Mouse (Mus musculus): ENCODE measurements at regions not wholly inside any gene's neighbourhood (a gene's known extent, or its start where the extent isn't known, plus 50 kb on each side); places are given as distances from the start of the nearest gene placed in this dataset.

DNA sequence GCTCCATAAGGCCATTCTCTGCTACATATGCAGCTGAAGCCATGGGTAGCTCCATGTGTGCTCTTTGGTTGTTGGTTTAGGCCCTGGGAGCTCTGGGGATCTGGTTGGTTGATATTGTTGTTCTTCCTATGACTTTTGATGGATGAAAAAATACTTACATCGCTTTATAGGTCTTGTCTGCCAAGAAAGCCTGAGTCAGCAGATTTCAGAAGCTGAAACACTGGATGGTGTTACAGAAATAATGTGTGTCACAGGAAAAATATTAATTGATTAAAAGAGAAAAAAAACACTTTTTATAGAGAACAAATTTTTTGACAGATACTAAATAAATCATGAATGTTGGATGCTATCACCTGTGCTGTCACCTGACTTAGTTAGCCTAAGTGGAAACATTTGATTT lies 52.4 kb upstream of the Plxna2 start:
- Histone ChIP-seq H3K4me1 (replicated peaks) (peaks cover 13% of the 10 kb centered on the region), H3K27me3 (no peaks in the 10 kb centered on the region), H3K9me3 (replicated peaks) (no peaks in the 10 kb centered on the region), H3K4me2 (no peak overlapping the region), H3K4me3 (no peak overlapping the region), H3K27ac (no peak overlapping the region), H3K9ac (no peak overlapping the region), H3K36me3 (no peaks in the 10 kb centered on the region)
- ATAC-seq (replicated peaks; ENCODE audit: insufficient number of reproducible peaks, insufficient read depth, low FRiP score, low read depth): no peak
- WGBS: 95% methylated on average over 1 of the region's 1 CpGs

DNA sequence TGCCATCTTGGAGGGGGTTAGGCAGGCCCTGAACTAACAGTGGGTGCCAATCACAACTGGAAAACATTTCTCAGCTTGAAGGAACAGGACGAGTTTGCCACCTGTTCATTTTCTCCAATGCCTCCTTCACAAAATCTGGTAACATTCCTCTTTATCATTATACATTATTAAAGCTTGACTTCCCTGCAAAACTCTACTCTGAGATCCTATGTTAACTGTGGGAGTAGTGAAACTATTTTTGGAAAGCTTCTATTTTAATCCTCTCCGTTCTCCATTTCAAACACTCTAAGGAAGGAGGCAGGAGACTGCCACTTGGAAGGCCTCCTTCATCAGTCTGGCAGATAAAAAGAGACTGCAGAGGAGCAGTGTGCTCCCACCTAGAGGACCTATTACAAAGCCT lies 54.1 kb upstream of the Plxna2 start:
- Histone ChIP-seq H3K4me3 (no peak overlapping the region), H3K4me1 (replicated peaks) (peaks cover 13% of the 10 kb centered on the region), H3K4me2 (no peak overlapping the region), H3K9me3 (replicated peaks) (no peaks in the 10 kb centered on the region), H3K36me3 (no peaks in the 10 kb centered on the region), H3K9ac (no peak overlapping the region), H3K27ac (no peak overlapping the region), H3K27me3 (no peaks in the 10 kb centered on the region)
- ATAC-seq (replicated peaks; ENCODE audit: insufficient number of reproducible peaks, insufficient read depth, low FRiP score, low read depth): no peak
- WGBS: 28% methylated on average over 2 of the region's 2 CpGs

DNA sequence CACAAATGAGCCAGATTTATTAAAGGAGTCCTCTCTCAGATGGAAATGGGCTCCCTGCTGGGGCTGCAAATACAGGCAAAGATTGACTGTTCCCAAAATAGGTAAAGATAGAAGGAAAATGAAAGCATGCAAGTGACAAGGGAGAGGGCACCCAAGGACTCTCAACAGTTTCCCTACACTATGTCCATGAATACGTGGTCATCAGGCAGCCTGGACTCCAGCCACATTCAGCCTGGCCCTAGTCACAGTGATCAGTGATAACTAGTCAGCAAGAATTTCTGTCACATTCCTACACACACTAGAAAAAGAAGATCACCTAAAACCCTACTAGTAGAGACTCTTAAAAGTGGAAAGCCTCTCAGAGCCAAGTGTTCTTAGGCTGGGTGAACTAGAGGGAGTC lies 56.9 kb upstream of the Plxna2 start:
- no peak overlapping the region for H3K4me2 ChIP-seq
- H3K27me3 ChIP-seq: no peaks in the 10 kb centered on the region
- H3K4me1 ChIP-seq (replicated peaks): peaks cover 13% of the 10 kb centered on the region
- H3K27ac ChIP-seq: no peak overlapping the region
- no peak overlapping the region for H3K9ac ChIP-seq
- WGBS: 19% methylated on average over 1 of the region's 1 CpGs
- no peak overlapping the region for H3K4me3 ChIP-seq
- no peaks in the 10 kb centered on the region for H3K36me3 ChIP-seq
- no peaks in the 10 kb centered on the region for H3K9me3 ChIP-seq (replicated peaks)
- no peak for ATAC-seq (replicated peaks; ENCODE audit: insufficient number of reproducible peaks, insufficient read depth, low FRiP score, low read depth)

DNA sequence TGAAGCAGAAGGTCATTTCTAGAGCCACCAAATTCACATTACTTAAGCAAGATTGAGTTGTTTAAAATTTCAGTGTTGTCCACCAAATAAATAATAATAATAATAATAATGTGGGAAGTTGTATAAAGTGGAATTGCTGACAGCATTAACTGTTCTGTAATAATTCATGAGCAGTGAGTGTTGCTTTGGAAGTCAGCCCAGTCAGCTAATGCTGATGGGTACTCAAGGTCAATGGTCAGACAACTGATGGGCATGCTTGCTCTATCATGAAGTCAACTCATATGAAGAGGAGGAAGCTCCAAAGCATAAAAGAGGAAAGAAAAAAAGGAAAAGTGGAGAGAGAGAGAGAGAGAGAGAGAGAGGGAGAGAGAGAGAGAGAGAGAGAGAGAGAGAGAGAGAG lies 69.4 kb upstream of the Plxna2 start:
- H3K4me3 ChIP-seq: no peak overlapping the region
- ATAC-seq (replicated peaks; ENCODE audit: insufficient number of reproducible peaks, insufficient read depth, low FRiP score, low read depth): no peak
- H3K4me2 ChIP-seq: no peak overlapping the region

DNA sequence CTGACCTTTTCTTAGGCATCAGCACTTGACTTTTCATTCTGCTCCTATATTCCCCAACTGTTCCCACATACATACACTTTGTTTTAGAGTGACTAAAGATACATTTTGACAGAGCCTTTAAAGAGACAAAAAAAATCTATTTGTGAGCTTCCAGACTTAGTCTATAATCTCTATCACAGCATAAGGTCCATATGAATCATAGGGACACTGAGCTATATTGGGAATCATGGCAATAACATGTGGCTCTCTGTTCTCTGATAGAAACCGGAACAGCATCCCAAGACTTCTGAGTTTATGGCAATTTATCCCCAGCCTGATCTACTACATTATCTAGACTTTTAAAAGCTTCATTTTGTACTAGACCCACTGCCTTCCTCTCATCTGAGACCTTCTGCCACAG lies 69.8 kb upstream of the Plxna2 start:
- H3K9me3 ChIP-seq (replicated peaks): no peaks in the 10 kb centered on the region
- H3K36me3 ChIP-seq: no peaks in the 10 kb centered on the region
- no peak overlapping the region for H3K9ac ChIP-seq
- no peak overlapping the region for H3K4me3 ChIP-seq
- no peak overlapping the region for H3K4me2 ChIP-seq
- no peak overlapping the region for H3K27ac ChIP-seq
- H3K27me3 ChIP-seq: no peaks in the 10 kb centered on the region
- WGBS: 85% methylated on average over 1 of the region's 1 CpGs
- no peak for ATAC-seq (replicated peaks; ENCODE audit: insufficient number of reproducible peaks, insufficient read depth, low FRiP score, low read depth)
- H3K4me1 ChIP-seq (replicated peaks): no peaks in the 10 kb centered on the region

More for the DNA sequence above, 69.4 kb upstream of the Plxna2 start:
- Histone ChIP-seq H3K9me3 (replicated peaks) (no peaks in the 10 kb centered on the region), H3K27me3 (no peaks in the 10 kb centered on the region), H3K36me3 (no peaks in the 10 kb centered on the region), H3K27ac (no peak overlapping the region), H3K9ac (no peak overlapping the region), H3K4me1 (replicated peaks) (no peaks in the 10 kb centered on the region)

DNA sequence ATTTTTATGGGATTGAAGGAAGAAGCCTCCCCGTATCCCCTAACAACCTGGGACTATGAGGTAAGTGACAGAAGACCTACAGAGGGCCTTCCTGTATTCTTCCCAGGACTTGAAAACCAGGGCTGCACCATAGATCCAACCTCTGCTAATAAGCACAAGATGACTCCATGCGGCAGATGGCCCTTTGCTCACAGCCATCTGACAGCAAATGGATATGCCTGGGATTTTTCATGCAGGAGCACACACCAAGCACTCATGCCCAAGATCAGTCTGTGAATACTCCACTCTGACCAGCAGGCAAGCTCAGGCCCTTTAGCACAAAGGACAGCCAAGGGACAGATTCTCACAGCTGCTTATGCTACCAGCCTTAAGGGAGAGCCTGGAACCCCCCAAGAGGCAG lies 77.1 kb upstream of the Plxna2 start:
- no peak overlapping the region for H3K9ac ChIP-seq
- no peak overlapping the region for H3K27ac ChIP-seq
- H3K4me2 ChIP-seq: no peak overlapping the region
- no peak overlapping the region for H3K4me3 ChIP-seq
- H3K9me3 ChIP-seq (replicated peaks): no peaks in the 10 kb centered on the region
- no peaks in the 10 kb centered on the region for H3K4me1 ChIP-seq (replicated peaks)
- no peaks in the 10 kb centered on the region for H3K36me3 ChIP-seq
- no peaks in the 10 kb centered on the region for H3K27me3 ChIP-seq
- no peak for ATAC-seq (replicated peaks; ENCODE audit: insufficient number of reproducible peaks, insufficient read depth, low FRiP score, low read depth)
- WGBS: 86% methylated on average over 2 of the region's 2 CpGs

DNA sequence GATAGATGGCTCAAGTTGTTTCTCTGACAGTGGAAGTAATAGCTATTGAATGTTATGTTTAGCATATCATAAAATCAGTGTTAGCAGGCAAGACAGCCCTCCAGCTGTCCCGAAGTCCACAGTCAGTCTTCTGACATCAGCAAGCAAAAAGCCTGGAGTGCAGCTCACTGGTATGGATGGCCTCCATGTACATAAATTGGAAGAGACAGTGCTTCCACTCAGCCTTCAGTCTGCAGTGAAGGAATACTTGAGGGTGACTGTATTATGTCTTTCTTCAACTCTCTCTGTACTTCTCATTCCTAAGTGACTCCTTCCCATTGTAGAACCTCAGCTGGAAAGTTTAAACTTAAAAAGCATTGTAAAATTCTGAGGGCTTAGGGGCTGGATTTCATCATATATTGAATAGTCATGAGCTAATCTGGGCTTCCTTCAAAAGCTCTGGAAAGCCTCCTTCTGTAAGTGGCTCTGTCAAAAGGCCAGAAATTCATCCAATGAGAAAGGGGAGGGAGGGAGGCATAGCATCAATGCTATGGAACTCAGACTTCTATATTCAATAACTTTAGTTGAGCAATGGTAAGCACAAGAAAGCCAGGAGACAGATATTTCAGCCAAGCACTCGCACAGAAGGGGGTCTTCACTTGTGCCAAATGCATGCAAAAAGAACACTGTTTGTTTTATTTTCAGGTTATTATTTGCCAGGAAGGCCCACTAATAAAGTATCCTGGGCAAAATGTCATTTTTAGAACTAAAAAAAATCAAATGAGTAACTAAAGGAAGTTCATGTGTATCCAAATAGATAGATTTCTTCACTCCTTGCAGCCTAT lies 90.5 kb upstream of the Plxna2 start:
- Histone ChIP-seq H3K4me3 (no peak overlapping the region), H3K27ac (no peak overlapping the region), H3K36me3 (no peaks in the 10 kb centered on the region), H3K27me3 (no peaks in the 10 kb centered on the region), H3K4me1 (replicated peaks) (no peaks in the 10 kb centered on the region), H3K9me3 (replicated peaks) (no peaks in the 10 kb centered on the region), H3K9ac (no peak overlapping the region), H3K4me2 (no peak overlapping the region)
- 61% methylated on average over 2 of the region's 2 CpGs for whole genome bisulfite sequencing
- ATAC-seq (replicated peaks; ENCODE audit: insufficient number of reproducible peaks, insufficient read depth, low FRiP score, low read depth): no peak

DNA sequence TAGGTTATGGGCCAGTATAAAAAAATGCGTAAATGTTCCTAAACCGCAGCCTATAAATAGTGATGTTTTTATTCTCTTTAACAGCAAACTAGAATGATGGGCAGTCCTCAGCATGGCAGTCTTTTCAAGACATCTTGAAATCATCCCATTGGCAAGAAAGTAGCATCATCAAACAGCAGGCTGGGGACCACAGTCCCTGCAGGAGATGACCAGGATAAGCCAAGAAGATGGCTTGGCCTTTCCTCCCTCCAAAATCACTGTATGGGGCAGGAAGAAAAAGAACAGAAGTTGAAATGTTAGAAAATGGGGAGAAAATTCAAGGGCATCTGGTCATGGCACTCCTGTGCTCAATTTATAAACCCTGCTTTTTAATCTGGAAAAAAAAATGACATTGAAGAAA lies 93.0 kb upstream of the Plxna2 start:
- Histone ChIP-seq H3K9me3 (replicated peaks) (no peaks in the 10 kb centered on the region), H3K27me3 (no peaks in the 10 kb centered on the region), H3K4me1 (replicated peaks) (0 out of 2 replicates have a peak, but pooled peaks cover 5% of the 10 kb centered on the region), H3K9ac (no peak overlapping the region), H3K27ac (no peak overlapping the region), H3K36me3 (no peaks in the 10 kb centered on the region), H3K4me3 (no peak overlapping the region), H3K4me2 (no peak overlapping the region)
- no peak for ATAC-seq (replicated peaks; ENCODE audit: insufficient number of reproducible peaks, insufficient read depth, low FRiP score, low read depth)
- WGBS: 94% methylated on average over 2 of the region's 2 CpGs

DNA sequence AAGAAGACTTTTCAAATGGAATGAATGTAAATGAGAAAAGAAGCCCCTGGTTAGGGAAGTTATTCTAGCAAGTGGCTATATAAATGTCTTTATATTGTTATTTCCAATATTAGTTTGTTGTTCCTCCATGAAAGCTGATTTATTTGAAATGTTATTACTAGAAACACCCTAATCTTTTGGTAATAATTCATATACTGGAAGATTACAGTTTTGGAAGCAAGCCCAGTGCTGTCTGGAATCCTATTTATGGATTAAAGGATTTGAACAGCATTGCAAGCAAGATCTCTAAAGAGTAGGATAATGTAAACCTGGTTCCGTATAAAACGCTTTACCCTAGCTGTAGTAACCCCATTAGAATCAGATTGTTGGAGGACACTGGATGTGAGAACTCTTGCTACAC lies 96.8 kb upstream of the Plxna2 start:
- no peak overlapping the region for H3K4me3 ChIP-seq
- 0 out of 2 replicates have a peak, but pooled peaks cover 5% of the 10 kb centered on the region for H3K4me1 ChIP-seq (replicated peaks)
- no peaks in the 10 kb centered on the region for H3K27me3 ChIP-seq
- H3K9ac ChIP-seq: no peak overlapping the region
- H3K4me2 ChIP-seq: no peak overlapping the region
- no peaks in the 10 kb centered on the region for H3K9me3 ChIP-seq (replicated peaks)
- 59% methylated on average over 2 of the region's 2 CpGs for WGBS
- ATAC-seq (replicated peaks; ENCODE audit: insufficient number of reproducible peaks, insufficient read depth, low FRiP score, low read depth): no peak
- no peak overlapping the region for H3K27ac ChIP-seq
- H3K36me3 ChIP-seq: no peaks in the 10 kb centered on the region

DNA sequence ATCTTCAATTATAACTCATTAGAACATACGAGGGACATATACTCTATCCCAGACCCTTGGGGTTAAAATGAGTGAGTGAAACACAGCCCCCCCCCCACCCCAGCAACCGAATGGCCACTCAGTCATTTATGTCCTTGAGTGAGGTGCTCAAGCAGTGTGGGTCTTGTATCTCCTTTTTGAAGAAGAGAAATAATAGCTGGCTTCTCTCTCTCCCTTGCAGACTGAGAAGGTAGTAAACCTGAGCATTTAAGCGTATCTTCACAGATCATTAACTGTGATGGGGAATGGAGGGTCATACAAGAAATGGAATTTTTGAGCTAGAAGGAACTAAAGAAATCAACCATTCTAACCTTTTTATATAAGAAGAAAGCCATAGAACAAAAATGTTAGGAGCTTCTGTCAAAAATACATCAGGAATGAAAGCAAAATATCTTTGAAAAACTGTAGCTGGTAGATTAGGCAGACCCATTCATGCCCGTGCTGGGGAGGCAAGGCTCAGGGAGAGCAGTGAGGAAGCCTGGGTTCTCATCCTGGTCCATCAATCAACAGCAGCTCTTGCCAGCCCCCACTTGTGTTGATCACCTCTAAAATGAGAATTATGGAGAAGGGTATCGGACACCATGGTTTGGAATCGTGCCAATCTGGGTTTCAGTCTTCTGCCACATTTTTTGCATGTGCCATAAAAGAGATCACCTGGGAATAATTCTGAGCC lies 98.4 kb upstream of the Plxna2 start:
- Histone ChIP-seq H3K9ac (no peak overlapping the region), H3K4me3 (no peak overlapping the region), H3K9me3 (replicated peaks) (no peaks in the 10 kb centered on the region), H3K27ac (no peak overlapping the region), H3K27me3 (no peaks in the 10 kb centered on the region), H3K4me1 (replicated peaks) (0 out of 2 replicates have a peak, but pooled peaks cover 5% of the 10 kb centered on the region), H3K4me2 (no peak overlapping the region), H3K36me3 (no peaks in the 10 kb centered on the region)
- no peak for ATAC-seq (replicated peaks; ENCODE audit: insufficient number of reproducible peaks, insufficient read depth, low FRiP score, low read depth)
- 75% methylated on average over 6 of the region's 6 CpGs for WGBS

DNA sequence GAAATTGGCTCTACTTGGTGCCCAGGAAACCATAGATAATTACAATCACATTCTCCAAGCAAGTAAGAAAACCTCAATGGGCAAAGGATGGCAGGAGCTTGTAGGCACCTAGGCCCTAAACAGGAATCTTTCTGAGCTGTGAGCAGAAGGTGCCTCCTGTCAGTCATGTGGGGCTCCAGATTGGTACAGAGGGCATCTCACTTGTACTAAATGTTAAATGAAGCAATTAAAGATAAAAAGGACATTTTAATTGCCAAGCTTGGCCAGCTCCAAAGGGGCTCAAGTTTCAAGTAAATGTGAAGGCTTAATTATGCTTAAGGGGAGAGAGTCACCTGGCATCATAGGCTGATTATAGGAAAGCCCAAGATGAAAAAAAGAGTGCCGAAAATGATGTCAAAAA lies 101.9 kb upstream of the Plxna2 start:
- ATAC-seq (replicated peaks; ENCODE audit: insufficient number of reproducible peaks, insufficient read depth, low FRiP score, low read depth): no peak
- H3K4me1 ChIP-seq (replicated peaks): 0 out of 2 replicates have a peak, but pooled peaks cover 5% of the 10 kb centered on the region
- no peak overlapping the region for H3K4me2 ChIP-seq
- no peaks in the 10 kb centered on the region for H3K36me3 ChIP-seq
- no peaks in the 10 kb centered on the region for H3K9me3 ChIP-seq (replicated peaks)
- no peak overlapping the region for H3K27ac ChIP-seq
- no peak overlapping the region for H3K4me3 ChIP-seq
- H3K9ac ChIP-seq: no peak overlapping the region
- 67% methylated on average over 1 of the region's 1 CpGs for WGBS
- no peaks in the 10 kb centered on the region for H3K27me3 ChIP-seq

DNA sequence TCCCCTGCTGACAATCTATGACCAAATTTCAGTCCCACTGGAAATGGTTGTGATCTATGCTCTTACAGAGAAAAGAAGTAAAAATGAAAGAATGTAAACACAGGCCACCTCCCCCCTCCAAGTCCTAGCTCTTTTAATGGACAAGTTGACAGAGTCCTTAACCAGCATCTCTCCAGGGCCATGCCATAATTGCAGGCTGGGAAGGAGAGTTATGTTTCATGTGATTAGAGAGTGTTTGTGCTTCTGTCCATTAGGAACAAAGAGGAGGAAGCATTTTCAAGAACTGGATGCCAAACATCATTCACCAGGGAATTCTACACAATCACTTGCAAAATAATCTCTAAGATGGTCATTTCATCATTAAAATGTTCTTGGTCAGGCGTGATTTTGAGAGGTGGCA lies 109.7 kb upstream of the Plxna2 start:
- WGBS: 71% methylated on average over 1 of the region's 1 CpGs
- no peak overlapping the region for H3K4me2 ChIP-seq
- H3K36me3 ChIP-seq: no peaks in the 10 kb centered on the region
- H3K4me1 ChIP-seq (replicated peaks): no peaks in the 10 kb centered on the region
- H3K27ac ChIP-seq: no peak overlapping the region
- no peak overlapping the region for H3K4me3 ChIP-seq
- H3K9me3 ChIP-seq (replicated peaks): no peaks in the 10 kb centered on the region
- no peak overlapping the region for H3K9ac ChIP-seq
- no peak for ATAC-seq (replicated peaks; ENCODE audit: insufficient number of reproducible peaks, insufficient read depth, low FRiP score, low read depth)
- no peaks in the 10 kb centered on the region for H3K27me3 ChIP-seq
